ENCODE assay signal across 8 mouse cellular contexts in genomic region chr15:84073911-84074704, GRCm38 (mm10). TPM values are rescaled to one million over a fixed set of nuclear protein-coding genes. Genes with fewer than 3 reads are reported as not detected.
DNase-seq lines count a peak whose midpoint lies in the region; ATAC-seq and TF ChIP-seq lines count a peak whose summit lies in the region.

No protein-coding gene starts in this region.

- WGBS in thymus, adult 2 months = 15% methylated on average over 15 of the region's 15 CpGs
- 9% methylated on average over 14 of the region's 15 CpGs for WGBS in forebrain, embryonic 13.5 days
- WGBS in kidney, adult 2 months = 6% methylated on average over 15 of the region's 15 CpGs
- 11% methylated on average over 14 of the region's 15 CpGs for WGBS in liver, postnatal 0 days (ENCODE audit: insufficient replicate concordance)

- no peaks in the 10 kb centered on the region for H3K4me1 ChIP-seq in thymus, adult 2 months (replicated peaks; ENCODE audit: control insufficient read depth, insufficient read depth, low read length)
- H3K4me1 ChIP-seq in forebrain, embryonic 13.5 days = peaks cover 28% of the 10 kb centered on the region
- H3K4me1 ChIP-seq in kidney, adult 2 months (ENCODE audit: control insufficient read depth, insufficient read depth, low read length) = no peaks in the 10 kb centered on the region
- H3K4me1 ChIP-seq in liver, postnatal 0 days (ENCODE audit: insufficient read depth) = no peaks in the 10 kb centered on the region

- H3K27me3 ChIP-seq in thymus, adult 2 months (ENCODE audit: control insufficient read depth, insufficient read depth, low read length) = peaks cover 2% of the 10 kb centered on the region; the same call in 1 of the 2 replicates
- H3K27me3 ChIP-seq in forebrain, embryonic 13.5 days = peaks cover 18% of the 10 kb centered on the region; the same call in 1 of the 2 replicates
- no peaks in the 10 kb centered on the region for H3K27me3 ChIP-seq in kidney, adult 2 months (replicated peaks; ENCODE audit: control insufficient read depth, insufficient read depth, low read length)
- H3K27me3 ChIP-seq in liver, postnatal 0 days (ENCODE audit: insufficient read depth, low read length) = peaks cover 31% of the 10 kb centered on the region

- TF ChIP-seq POLR2A in thymus, adult 2 months (IDR thresholded peaks at IDR 0.05; ENCODE audit: control insufficient read depth, extremely low read depth, insufficient read depth, low read length, poor library complexity) = no peak
- no peak for TF ChIP-seq POLR2A in kidney, adult 2 months (IDR thresholded peaks at IDR 0.05; ENCODE audit: low read depth, low read length)

- H3K4me2 ChIP-seq in forebrain, embryonic 13.5 days = peak overlapping the region; percentile 42
- H3K4me2 ChIP-seq in liver, postnatal 0 days (ENCODE audit: low read depth, low read length) = peak overlapping the region; percentile 22; the same call in 1 of the 2 replicates

- no peaks in the 10 kb centered on the region for H3K36me3 ChIP-seq in thymus, adult 2 months (ENCODE audit: control insufficient read depth, insufficient read depth, low read length)
- H3K36me3 ChIP-seq in forebrain, embryonic 13.5 days (ENCODE audit: poor library complexity, severe bottlenecking) = peaks cover 7% of the 10 kb centered on the region; the same call in 1 of the 2 replicates
- no peaks in the 10 kb centered on the region for H3K36me3 ChIP-seq in kidney, adult 2 months (ENCODE audit: control insufficient read depth, insufficient read depth, low read length)
- H3K36me3 ChIP-seq in liver, postnatal 0 days (replicated peaks; ENCODE audit: insufficient read depth, low read length) = no peaks in the 10 kb centered on the region

- TF ChIP-seq EP300 in liver, postnatal 0 days (IDR thresholded peaks at IDR 0.05; ENCODE audit: low read depth) = no peak

- H3K27ac ChIP-seq in thymus, adult 2 months (ENCODE audit: control insufficient read depth, insufficient read depth, low read length) = no peak overlapping the region
- no peak overlapping the region for H3K27ac ChIP-seq in forebrain, embryonic 13.5 days
- no peak overlapping the region for H3K27ac ChIP-seq in kidney, adult 2 months (ENCODE audit: insufficient read depth, low read depth, low read length)
- no peak overlapping the region for H3K27ac ChIP-seq in liver, postnatal 0 days (ENCODE audit: low read depth)

- peak; percentile 83 for TF ChIP-seq CTCF in thymus, adult 2 months (IDR thresholded peaks at IDR 0.05; ENCODE audit: borderline replicate concordance, control insufficient read depth, extremely low read depth, insufficient read depth, low read length, poor library complexity)
- TF ChIP-seq CTCF in kidney, adult 2 months (conservative IDR thresholded peaks at IDR 0.05; ENCODE audit: insufficient read depth, insufficient read length, low read depth, low read length) = peak; percentile 89
- TF ChIP-seq CTCF in liver, postnatal 0 days (IDR thresholded peaks at IDR 0.05; ENCODE audit: low read depth) = peak; percentile 92

- no peak for ATAC-seq in forebrain, embryonic 13.5 days
- no peak for ATAC-seq in liver, postnatal 0 days
- no peak for ATAC-seq in megakaryocyte, adult 5-6 weeks (ENCODE audit: poor library complexity, severe bottlenecking)

- no peaks in the 10 kb centered on the region for H3K9me3 ChIP-seq in forebrain, embryonic 13.5 days (replicated peaks)
- no peaks in the 10 kb centered on the region for H3K9me3 ChIP-seq in liver, postnatal 0 days (ENCODE audit: low read length)

- peak; percentile 47 for DNase-seq in thymus, adult 2 months
- DNase-seq in thymus, adult 18-20 months = no peak
- peak; percentile 31 for DNase-seq in c-Kit-positive CD71-positive TER-119-negative erythroid progenitor cells, embryonic 14.5 days (ENCODE audit: low read depth)
- peak; percentile 49 for DNase-seq in kidney, adult 2 months
- DNase-seq in liver, postnatal 0 days = peak; percentile 78
- peak; percentile 64 for DNase-seq in retina, postnatal 7 days (ENCODE audit: low read depth, low spot score)

- H3K4me3 ChIP-seq in thymus, adult 2 months (ENCODE audit: control insufficient read depth, insufficient read depth, low read length) = no peak overlapping the region
- no peak overlapping the region for H3K4me3 ChIP-seq in forebrain, embryonic 13.5 days
- H3K4me3 ChIP-seq in kidney, adult 2 months (ENCODE audit: insufficient read depth, low read depth, low read length) = no peak overlapping the region
- H3K4me3 ChIP-seq in liver, postnatal 0 days (ENCODE audit: low read depth, low read length) = no peak overlapping the region

- H3K9ac ChIP-seq in forebrain, embryonic 13.5 days = no peak overlapping the region
- H3K9ac ChIP-seq in liver, postnatal 0 days (replicated peaks) = no peak overlapping the region

RNA-seq across cellular contexts. Expression of gene Efcab6, which starts 8.9 kb away (rescaled TPM):
- polyA plus RNA-seq in thymus, adult 2 months (2012; rRNA removed) = 0.09 and 0.13 TPM in 2 replicates
- polyA plus RNA-seq in forebrain, embryonic 13.5 days (2015; fragmentation: Nextera tagmentation; extraction: Ambion mirVana) = 1.9 and 2.3 TPM in 2 replicates
- 0.10 and 0.34 TPM in 2 replicates for polyA plus RNA-seq in kidney, adult 2 months (2012; rRNA removed)
- not detected in 2 replicates for polyA plus RNA-seq in liver, postnatal 0 days (2015; fragmentation: Nextera tagmentation; extraction: Ambion mirVana)
- not detected in 2 replicates for total RNA-seq in megakaryocyte, adult 5-6 weeks (2015)
- total RNA-seq in megakaryocyte, adult 5-6 weeks (2017) = not detected in 2 replicates

RNA-seq across cellular contexts. Expression of gene Sult4a1, which starts 31.4 kb away (rescaled TPM):
- polyA plus RNA-seq in thymus, adult 2 months (2012; rRNA removed) = 0.11 and 0.22 TPM in 2 replicates
- 40.3 and 43.3 TPM in 2 replicates for polyA plus RNA-seq in forebrain, embryonic 13.5 days (2015; fragmentation: Nextera tagmentation; extraction: Ambion mirVana)
- 0.69 and 1.5 TPM in 2 replicates for polyA plus RNA-seq in kidney, adult 2 months (2012; rRNA removed)
- 0.06 TPM in 1 of 2 replicates, not detected in the other for polyA plus RNA-seq in liver, postnatal 0 days (2015; fragmentation: Nextera tagmentation; extraction: Ambion mirVana)
- total RNA-seq in megakaryocyte, adult 5-6 weeks (2015) = not detected in 2 replicates
- not detected in 2 replicates for total RNA-seq in megakaryocyte, adult 5-6 weeks (2017)

RNA-seq across cellular contexts. Expression of gene Pnpla5, which starts 48.9 kb away (rescaled TPM):
- 0.08 and 0.13 TPM in 2 replicates for polyA plus RNA-seq in thymus, adult 2 months (2012; rRNA removed)
- polyA plus RNA-seq in forebrain, embryonic 13.5 days (2015; fragmentation: Nextera tagmentation; extraction: Ambion mirVana) = not detected in 2 replicates
- polyA plus RNA-seq in kidney, adult 2 months (2012; rRNA removed) = 0.05 and 0.11 TPM in 2 replicates
- polyA plus RNA-seq in liver, postnatal 0 days (2015; fragmentation: Nextera tagmentation; extraction: Ambion mirVana) = 0.05 TPM in 1 of 2 replicates, not detected in the other
- total RNA-seq in megakaryocyte, adult 5-6 weeks (2015) = not detected in 2 replicates
- not detected in 2 replicates for total RNA-seq in megakaryocyte, adult 5-6 weeks (2017)

Comparison
In these comparisons a context has a peak if more than half of its experiments do, and no peak if none do; other contexts are left out.
1. DNase-seq: peak in thymus, adult 2 months (single experiment), c-Kit-positive CD71-positive TER-119-negative erythroid progenitor cells, embryonic 14.5 days (single experiment), kidney, adult 2 months (single experiment), liver, postnatal 0 days (single experiment) and retina, postnatal 7 days (single experiment); none in thymus, adult 18-20 months (0 of 2).
2. RNA of gene Sult4a1, which starts 31.4 kb away (polyA plus RNA-seq): 40.3 to 43.3 TPM in forebrain, embryonic 13.5 days; 0.69 to 1.5 TPM in kidney, adult 2 months, 0.11 to 0.22 TPM in thymus, adult 2 months and 0.06 TPM in liver, postnatal 0 days; every median in the first group is over 10 times any median in the second.
3. Peak in every context shown above with its lines, with median percentiles within 50 percentile points of each other: CTCF ChIP-seq.